Mouse (Mus musculus): ENCODE measurements around the gene Fibcd1.

Gene Fibcd1

GRCm38 (mm10) chr2:31857180-31857579 lies 11.4 kb upstream of the Fibcd1 start:
- no peak for DNase-seq

DNA sequence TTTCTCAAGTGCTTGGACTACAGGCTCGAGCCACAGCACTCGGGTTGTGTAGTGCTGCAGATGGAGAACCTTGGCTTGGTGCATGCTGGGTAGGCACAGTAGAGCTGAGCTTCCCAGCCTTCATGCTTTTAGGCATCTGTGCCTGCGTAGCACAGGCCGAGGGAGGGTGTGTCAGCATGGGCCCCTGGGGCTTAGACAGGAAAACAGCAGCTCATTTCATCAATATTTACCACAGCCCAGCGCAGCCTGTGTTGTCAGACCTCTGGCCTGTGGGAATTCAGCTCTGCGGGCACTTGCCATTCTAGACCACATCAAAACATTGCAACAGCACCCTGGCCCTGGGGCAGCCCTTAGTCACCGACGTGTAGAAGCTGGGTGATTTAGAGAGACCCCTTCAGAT lies 10.2 kb upstream of the Fibcd1 start:
- DNase-seq = no peak

DNA sequence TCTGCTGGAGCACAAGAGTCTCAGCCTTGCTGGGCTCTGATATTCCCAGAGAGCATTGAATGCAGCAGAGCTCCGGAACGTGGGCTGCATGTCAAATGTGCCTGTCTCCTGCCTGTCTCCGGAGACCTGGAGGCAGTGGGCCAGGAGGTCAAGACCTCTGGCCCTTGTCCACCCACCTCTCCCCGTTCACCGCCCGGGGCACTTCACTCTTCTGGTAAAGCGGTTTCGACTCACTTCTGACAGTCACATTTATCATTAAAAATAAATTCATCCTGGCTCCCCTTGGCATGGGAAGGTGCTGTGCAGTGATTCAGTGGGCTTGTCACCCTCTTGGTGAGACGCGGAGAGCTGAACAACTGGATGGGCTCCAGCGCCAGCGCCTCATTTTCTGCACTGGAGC lies 4.3 kb upstream of the Fibcd1 start:
- DNase-seq = no peak

DNA sequence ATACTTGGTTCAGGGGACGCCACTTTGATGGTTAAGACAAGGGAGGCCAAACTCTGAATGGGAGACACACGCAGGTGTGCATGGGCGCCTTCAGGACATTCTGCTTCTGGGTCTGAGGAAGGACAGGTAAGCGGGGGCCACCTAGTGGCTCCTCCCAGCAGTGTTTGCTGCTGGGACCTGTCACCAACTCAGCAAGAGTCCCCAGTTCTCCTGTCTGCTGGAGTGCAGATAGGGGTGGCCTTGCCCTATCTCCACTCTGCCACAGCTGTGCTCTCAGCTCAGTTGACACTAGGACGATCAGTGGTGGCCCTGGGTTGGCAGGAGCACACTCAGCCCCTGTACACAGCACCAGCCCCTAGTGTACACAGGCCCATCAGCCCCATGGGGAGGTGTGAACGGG lies 2.1 kb upstream of the Fibcd1 start:
- peak; percentile 68 for DNase-seq

DNA sequence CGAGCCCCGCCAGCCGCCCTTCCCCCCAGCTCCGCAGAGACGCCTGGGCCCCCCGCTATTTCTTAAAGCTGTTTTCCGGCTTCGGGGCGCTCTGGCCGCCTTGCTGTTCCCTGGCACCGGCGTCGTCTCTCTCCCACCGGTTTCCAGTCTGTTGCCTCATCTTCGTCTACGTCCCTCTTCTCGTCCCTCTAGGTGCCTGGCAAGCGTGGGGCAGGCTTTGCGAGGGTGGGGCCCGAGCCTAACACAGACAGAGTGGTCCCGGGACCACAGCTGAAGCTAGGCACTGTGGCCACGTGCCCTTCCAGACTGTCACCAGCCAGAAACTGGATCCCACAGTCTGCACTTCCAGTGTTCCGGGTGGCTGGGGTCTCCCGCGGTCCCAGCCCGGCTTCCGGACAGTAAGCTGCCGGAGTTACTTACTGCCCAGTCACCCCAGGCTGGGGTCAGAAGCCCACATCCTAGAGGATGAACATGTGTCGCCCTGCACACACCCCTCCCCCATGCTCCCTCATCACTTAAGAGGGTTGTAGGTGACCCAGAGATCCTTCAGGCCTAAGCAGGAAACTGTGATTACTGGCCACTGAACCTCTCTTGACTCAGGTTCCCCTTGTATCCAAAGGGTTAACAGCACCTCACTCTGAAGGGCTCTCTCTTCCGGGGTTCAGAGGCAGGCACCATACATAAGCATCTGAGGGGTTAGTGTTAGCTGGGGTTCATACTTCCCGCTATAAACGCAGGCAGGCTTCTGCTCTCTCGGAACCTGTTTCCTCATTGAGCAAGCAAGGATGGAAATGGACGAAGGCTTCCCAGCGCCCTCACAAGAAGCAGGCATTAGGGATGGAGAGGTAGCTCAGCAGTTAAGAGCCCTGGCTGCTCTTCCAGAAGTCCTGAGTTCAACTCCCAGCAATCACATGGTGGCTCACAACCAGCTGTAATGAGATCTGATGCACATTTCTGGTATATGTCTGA lies 1.2 kb upstream of the Fibcd1 start:
- peak; percentile 57 for DNase-seq

- DNase-seq = no peak
Measured at GRCm38 (mm10) chr2:31845512-31845895, 301 bp downstream of the Fibcd1 start.

DNA sequence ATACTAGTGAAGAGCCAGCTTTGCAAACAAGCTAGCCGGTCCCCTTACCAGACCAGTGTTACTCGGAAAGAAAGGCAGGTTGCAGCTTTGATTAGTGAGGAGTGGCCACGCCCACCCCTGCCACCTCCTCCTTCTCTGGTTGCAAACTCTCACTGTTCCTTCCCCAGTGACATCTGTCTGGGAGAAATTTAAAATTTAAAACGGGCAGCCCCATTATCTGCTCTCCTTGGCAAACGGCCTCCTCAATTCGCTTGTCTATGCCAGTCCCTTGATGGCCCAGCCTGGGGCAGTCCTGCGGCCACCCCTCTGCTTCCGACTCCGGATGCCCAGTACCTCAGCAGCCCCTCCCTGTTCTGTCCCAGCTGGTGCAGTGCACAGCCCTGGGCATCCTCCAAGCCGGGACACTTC lies 1.1 kb downstream of the Fibcd1 start:
- DNase-seq = no peak

DNA sequence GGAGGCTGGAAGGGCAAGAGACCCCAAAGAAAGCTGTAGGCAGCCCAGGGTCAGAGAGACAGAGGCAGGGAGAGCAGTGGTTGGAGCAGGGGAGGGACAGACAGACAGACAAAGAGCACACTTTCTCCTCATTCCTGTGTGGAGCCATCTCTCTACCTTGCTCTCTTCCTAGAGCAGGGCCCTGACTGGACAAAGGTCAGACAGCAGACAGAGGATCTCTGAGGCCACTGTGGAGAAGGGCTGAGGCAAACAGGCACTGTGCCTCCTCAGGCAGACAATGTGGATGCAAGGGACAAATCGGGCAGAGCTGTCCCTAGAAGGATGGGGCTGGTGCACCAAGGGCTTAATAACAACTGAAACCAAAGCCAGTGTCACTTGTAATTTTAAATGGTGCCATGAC lies 6.9 kb downstream of the Fibcd1 start:
- DNase-seq = no peak

DNA sequence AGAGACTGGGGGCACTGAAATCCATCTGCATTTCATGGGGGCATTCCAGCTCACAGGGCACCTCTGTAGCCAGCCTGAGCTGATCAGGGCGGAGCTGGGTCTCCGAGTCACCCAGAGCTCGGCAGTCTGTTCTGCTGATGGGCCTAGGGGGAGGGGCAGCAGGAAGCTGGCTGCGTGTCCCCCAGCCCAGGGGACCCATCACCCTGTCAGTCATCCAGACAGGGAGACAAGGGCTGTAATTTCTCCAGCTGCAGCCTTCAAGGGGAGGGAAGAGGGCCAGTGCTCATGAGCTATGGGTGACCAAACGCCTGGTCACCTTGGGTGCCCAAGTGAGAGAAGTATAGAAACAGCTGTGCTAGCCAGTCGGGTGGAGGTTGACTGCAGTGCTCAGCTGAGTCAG lies 8.8 kb downstream of the Fibcd1 start:
- DNase-seq = no peak

DNA sequence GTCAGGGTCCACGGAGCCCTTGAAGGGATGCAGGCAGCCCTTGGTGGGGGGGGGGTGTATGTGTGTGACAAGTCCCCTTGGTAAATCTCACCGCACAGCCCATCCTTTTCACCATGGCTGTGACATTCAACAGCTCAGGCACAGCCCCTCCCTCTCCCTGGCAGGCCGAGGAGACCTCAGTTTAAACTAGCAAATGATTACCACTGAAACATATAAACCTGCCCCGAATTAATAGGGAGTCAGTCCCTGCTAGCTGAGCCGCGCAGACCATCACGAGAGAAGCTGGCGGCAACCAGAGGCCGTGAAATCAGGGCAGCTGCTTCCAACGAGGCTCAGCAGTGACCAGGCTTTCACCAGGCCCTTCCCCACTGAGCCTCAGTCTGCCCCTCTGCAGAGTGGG lies 9.7 kb downstream of the Fibcd1 start:
- no peak for DNase-seq

DNA sequence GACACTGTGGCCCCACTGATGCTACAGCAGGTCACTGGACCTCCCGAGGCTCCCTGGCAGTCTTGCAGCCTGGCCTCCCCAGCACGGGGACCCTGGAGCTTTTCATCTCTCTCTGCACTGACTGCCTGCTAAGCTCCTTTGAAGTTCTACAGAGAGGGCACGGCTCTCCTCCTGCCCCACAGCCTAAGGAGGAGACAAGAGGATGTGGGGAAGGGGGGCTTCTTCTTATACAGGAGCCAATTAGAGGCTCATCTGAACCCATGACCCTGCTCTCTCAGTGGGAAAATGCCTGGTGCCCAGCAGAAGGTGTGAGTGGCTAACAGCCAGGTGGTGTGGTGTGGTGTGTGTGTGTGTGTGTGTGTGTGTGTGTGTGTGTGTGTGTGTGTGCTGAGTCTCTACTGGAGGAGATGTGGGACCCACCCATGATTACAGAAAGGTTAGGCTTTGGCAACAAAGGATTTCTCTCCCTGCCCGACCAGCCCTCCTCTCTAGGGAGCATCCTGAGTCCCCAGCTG lies 17.4 kb downstream of the Fibcd1 start:
- DNase-seq = no peak

DNA sequence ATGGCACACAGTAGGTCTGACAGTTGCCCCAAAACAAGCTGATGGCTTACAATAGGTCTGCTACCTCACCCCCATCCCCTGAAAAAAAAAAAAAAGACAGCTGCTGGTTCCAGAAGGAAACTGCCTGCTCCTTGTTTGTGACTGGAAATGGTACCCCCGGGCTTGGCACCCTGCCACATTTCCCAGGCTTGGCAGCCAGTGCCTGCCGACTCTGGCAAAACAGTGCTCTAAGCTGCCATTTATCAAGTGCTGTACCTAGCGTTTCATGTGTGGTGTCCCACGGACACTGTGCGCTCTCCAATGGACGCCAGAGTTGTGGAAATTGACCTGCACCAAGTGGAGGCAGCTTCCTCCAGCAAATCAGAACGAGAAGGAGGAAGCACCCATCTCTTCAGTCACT lies 17.9 kb downstream of the Fibcd1 start:
- no peak for DNase-seq

DNA sequence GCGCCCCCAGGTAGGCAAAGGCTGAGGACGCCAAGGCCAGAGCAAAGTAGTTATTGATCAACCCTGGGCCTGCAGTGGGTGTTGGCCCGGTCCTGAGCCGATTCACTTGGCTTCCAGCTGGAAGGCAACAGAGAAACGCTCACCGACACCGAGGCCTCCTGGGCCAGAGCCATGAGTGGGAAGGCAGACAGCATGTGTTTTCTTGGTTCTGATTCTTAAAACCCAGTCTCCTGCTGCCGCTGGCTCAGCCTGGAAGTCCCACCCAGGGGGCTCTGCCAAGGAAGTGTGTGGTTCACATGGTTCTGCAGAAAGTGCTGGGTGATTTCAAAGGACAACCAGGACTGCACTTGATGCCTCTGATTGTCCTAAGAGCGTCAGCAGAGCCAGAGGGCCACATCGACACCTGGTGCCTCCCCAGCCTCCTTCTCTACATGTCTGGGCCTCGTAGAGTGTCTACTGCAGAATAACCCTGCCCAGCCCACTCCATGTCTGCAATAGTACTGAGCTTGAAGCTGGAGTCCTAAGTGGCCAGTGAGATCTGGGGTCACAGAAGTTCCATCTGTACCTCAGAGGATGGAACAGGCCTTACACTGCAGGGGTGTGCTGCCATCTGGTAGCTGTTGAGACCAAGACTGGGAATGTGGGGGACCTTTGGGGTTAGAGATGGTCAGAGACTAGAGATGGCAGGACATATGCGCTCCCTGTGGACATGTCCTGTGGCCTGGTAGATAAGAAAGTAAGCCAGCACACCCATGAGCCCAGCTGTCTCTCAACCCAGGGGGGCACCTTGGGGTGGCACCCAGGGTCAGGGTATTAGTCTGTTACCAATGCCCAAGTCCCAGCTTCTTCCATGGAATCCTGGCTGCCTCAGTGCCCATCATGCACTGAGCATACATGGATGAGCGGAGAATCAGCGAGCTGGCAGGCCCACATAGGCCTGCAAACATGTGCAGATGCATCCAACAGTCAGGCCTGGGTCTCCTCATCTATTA lies 19.4 kb downstream of the Fibcd1 start:
- DNase-seq = no peak

DNA sequence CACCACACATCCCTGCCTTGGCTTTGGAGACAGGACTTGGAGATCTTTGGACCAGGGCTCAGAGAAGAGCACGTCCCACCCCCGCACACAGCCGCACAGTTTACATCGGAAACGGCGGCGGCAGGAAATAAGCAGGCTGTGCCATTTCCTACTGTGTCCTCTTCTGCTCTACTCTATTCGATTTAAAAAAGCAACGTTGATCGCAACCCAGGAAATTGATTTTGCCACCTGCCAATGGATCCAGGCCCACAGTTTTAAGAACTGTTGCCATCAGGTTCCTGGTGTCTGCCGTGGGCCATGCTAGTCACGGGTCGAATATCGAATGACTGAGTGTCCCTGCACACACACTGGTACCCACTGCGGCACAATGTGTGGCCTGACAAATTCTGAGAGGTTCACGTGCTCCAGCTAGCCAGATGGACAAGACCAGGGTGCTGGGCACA lies 20.3 kb downstream of the Fibcd1 start:
- peak; percentile 52 for DNase-seq

- no peak for DNase-seq
Measured at GRCm38 (mm10) chr2:31823933-31824730, 21.7 kb downstream of the Fibcd1 start.

GRCm38 (mm10) chr2:31822524-31823371 lies 23.1 kb downstream of the Fibcd1 start:
- DNase-seq = no peak

GRCm38 (mm10) chr2:31815367-31815766 lies 30.4 kb downstream of the Fibcd1 start:
- DNase-seq = peak; percentile 75

DNA sequence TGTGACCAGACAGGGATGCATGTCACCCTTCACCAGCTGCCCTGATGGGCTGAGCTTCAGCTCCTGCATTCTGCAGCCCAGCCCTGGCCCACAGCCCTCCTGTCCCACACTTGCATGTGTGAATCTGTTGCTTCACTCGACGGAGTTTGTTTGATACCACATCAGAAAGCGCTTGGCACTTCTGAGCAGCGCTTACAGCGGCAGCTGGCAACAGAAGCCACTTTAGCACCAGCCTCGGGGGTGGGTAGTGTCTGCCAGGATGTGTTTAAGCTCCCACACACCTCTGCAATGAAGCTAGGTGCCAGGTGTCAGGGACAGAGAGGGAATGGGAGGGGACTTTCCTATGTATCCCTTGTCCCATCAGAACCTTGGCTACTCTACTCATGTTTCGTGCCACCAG lies 31.1 kb downstream of the Fibcd1 start:
- DNase-seq = peak; percentile 60

DNA sequence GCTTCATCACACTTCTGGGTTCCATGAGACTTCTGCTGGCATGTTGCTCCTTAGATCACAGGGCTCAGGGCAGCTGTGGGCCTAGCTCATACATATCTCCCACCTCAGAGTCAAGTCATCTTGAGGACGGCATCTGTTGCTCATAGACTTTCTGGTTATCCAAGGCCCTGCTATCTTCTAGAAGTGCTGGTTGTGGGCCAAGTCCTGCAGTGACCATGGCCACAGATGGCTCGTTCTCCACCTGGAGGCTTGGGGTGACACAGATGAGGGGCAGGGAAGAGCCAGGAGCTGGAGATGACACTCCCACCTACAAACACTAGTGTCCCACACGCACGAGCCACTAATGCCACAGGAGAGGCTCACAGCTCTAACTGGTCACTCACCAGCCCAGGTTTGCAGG lies 32.2 kb downstream of the Fibcd1 start:
- DNase-seq = no peak

GRCm38 (mm10) chr2:31811086-31811958 lies 34.5 kb downstream of the Fibcd1 start:
- no peak for DNase-seq

Measured in thymus, postnatal 25 days (tissue).